Mouse (Mus musculus) erythroblast, embryonic 14.5 days (primary cell): Measurements from ENCODE around the gene Tmc3. TPM values are rescaled to one million over a fixed set of nuclear protein-coding genes. Genes with fewer than 3 reads are reported as not detected.

ENCODE experiments used
- H3K27me3 ChIP-seq: 2 replicates; pipeline ENCODE4 v1.6.1; 2012; ENCODE audit warnings: inconsistent platforms; ENCODE audit not compliant: control insufficient read depth
- H3K36me3 ChIP-seq: 2 replicates; pipeline ENCODE4 v1.6.1; 2012; ENCODE audit warnings: mild to moderate bottlenecking, inconsistent platforms; ENCODE audit not compliant: control insufficient read depth
- H3K4me1 ChIP-seq: 2 replicates; pipeline ENCODE4 v1.6.1; 2012; ENCODE audit warnings: inconsistent platforms; ENCODE audit not compliant: control insufficient read depth
- H3K4me3 ChIP-seq: replicated peaks from 2 replicates; pipeline ENCODE3; 2012; ENCODE audit warnings: moderate library complexity, mild to moderate bottlenecking, inconsistent platforms
- H3K9me3 ChIP-seq: 2 replicates; pipeline ENCODE4 v1.6.1; 2012; ENCODE audit warnings: low read length, inconsistent platforms, mixed read lengths; ENCODE audit not compliant: control insufficient read depth
- GATA1 ChIP-seq: IDR thresholded peaks from 2 replicates; pipeline ENCODE4 v1.6.1; 2012; ENCODE audit warnings: low read length, inconsistent platforms, mixed read lengths
- TAL1 ChIP-seq: IDR thresholded peaks from 3 replicates; pipeline ENCODE4 v1.6.1; 2012; ENCODE audit warnings: low read length, inconsistent platforms, mixed read lengths
- polyA plus RNA-seq: library from polyadenylated mRNA; stranded (reverse); fragments of >175 nt; gene quantifications from 2 replicates; pipeline ENCODE4 v1.2.3, GENCODE M21; 2012

The Tmc3 gene
- polyA plus RNA-seq, 1 experiment, result not detected

GRCm38 (mm10) chr7:83645476-83645875, 60.7 kb downstream of the Tmc3 start:
- H3K27me3 ChIP-seq, result no peaks in the 10 kb centered on the region
- TF ChIP-seq GATA1, result no peak
- no peak for TF ChIP-seq TAL1
- no peaks in the 10 kb centered on the region for H3K9me3 ChIP-seq
- H3K36me3 ChIP-seq, result peaks cover 4% of the 10 kb centered on the region; the same call in 1 of the 2 replicates
- no peaks in the 10 kb centered on the region for H3K4me1 ChIP-seq
- H3K4me3 ChIP-seq, result no peak overlapping the region

GRCm38 (mm10) chr7:83648807-83649206, 64.1 kb downstream of the Tmc3 start:
- Histone ChIP-seq H3K36me3 (no peaks in the 10 kb centered on the region; the same call in 1 of the 2 replicates), H3K4me3 (no peak overlapping the region)

GRCm38 (mm10) chr7:83650638-83651037, 65.9 kb downstream of the Tmc3 start:
- no peak for TF ChIP-seq GATA1
- H3K4me3 ChIP-seq, result no peak overlapping the region
- H3K9me3 ChIP-seq, result no peaks in the 10 kb centered on the region
- no peaks in the 10 kb centered on the region for H3K27me3 ChIP-seq
- no peaks in the 10 kb centered on the region for H3K36me3 ChIP-seq
- H3K4me1 ChIP-seq, result no peaks in the 10 kb centered on the region

More at GRCm38 (mm10) chr7:83648807-83649206, 64.1 kb downstream of the Tmc3 start:
- no peaks in the 10 kb centered on the region for H3K4me1 ChIP-seq
- H3K9me3 ChIP-seq, result no peaks in the 10 kb centered on the region
- TF ChIP-seq TAL1, result no peak
- H3K27me3 ChIP-seq, result no peaks in the 10 kb centered on the region

- Histone ChIP-seq H3K27me3 (no peaks in the 10 kb centered on the region), H3K4me1 (no peaks in the 10 kb centered on the region), H3K9me3 (no peaks in the 10 kb centered on the region), H3K4me3 (no peak overlapping the region), H3K36me3 (no peaks in the 10 kb centered on the region)
- TF ChIP-seq TAL1 (no peak), GATA1 (no peak)
These were observed 67.8 kb downstream of the Tmc3 start for GRCm38 (mm10) chr7:83652498-83652897.

- no peaks in the 10 kb centered on the region for H3K4me1 ChIP-seq
- no peaks in the 10 kb centered on the region for H3K36me3 ChIP-seq
- H3K27me3 ChIP-seq, result no peaks in the 10 kb centered on the region
- TF ChIP-seq TAL1 (no peak), GATA1 (no peak)
- no peaks in the 10 kb centered on the region for H3K9me3 ChIP-seq
- no peak overlapping the region for H3K4me3 ChIP-seq
These were observed 68.9 kb downstream of the Tmc3 start for GRCm38 (mm10) chr7:83653605-83654051.

- Histone ChIP-seq H3K27me3 (no peaks in the 10 kb centered on the region), H3K4me1 (no peaks in the 10 kb centered on the region), H3K4me3 (no peak overlapping the region), H3K9me3 (no peaks in the 10 kb centered on the region), H3K36me3 (no peaks in the 10 kb centered on the region)
- no peak for TF ChIP-seq GATA1
- no peak for TF ChIP-seq TAL1
These were observed 69.5 kb downstream of the Tmc3 start for GRCm38 (mm10) chr7:83654196-83654595.

GRCm38 (mm10) chr7:83654938-83655630, 70.4 kb downstream of the Tmc3 start:
- no peaks in the 10 kb centered on the region for H3K4me1 ChIP-seq
- no peaks in the 10 kb centered on the region for H3K27me3 ChIP-seq
- H3K4me3 ChIP-seq, result no peak overlapping the region
- H3K36me3 ChIP-seq, result no peaks in the 10 kb centered on the region
- TF ChIP-seq GATA1 (no peak), TAL1 (no peak)
- no peaks in the 10 kb centered on the region for H3K9me3 ChIP-seq

- no peak overlapping the region for H3K4me3 ChIP-seq
- TF ChIP-seq TAL1 (no peak), GATA1 (no peak)
- no peaks in the 10 kb centered on the region for H3K4me1 ChIP-seq
- H3K27me3 ChIP-seq, result no peaks in the 10 kb centered on the region
- H3K9me3 ChIP-seq, result no peaks in the 10 kb centered on the region
- H3K36me3 ChIP-seq, result no peaks in the 10 kb centered on the region
These were observed 74.0 kb downstream of the Tmc3 start for GRCm38 (mm10) chr7:83658716-83659115.

- Histone ChIP-seq H3K9me3 (no peaks in the 10 kb centered on the region), H3K36me3 (no peaks in the 10 kb centered on the region), H3K27me3 (no peaks in the 10 kb centered on the region), H3K4me3 (no peak overlapping the region), H3K4me1 (no peaks in the 10 kb centered on the region)
- TF ChIP-seq TAL1 (no peak), GATA1 (no peak)
These were observed 74.7 kb downstream of the Tmc3 start for GRCm38 (mm10) chr7:83659159-83660065.
